Mouse (Mus musculus) MEL-GATA-1-ER (cell line): ENCODE data around the gene Sh3bp5.
A peak's percentile ranks its signal among the peaks of the same experiment; 100 is the strongest.

Experiments used
- DNase-seq: peaks from one replicate; pipeline ENCODE4 v3.0.0-alpha.2; 2012; ENCODE audit warnings: low read depth; ENCODE audit errors: extremely low read depth

Gene Sh3bp5

DNA sequence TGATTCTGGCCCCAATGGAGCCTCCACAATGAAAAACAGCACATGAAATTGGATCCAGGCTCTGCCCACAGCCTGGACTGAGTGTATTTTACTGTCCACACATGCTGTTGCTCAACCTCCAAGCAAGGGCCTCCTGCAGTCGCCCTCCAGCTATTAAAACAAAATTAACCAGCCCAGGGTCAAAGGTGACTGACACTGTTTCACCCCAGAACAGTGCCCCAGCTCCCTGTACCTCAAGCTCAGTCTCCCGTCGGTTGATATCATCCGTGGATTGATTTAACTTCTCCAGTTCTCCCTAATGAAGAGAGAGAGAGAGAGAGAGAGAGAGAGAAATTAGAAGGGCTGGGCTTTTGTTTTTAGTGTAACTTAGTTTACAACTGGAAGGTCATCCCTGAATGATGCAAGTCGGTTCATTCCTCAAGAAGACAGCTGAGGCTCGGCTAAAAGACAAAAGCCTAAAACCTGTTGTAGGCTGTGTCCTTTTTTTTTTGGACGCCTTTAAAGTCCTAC, 2.0 kb downstream of the Sh3bp5 start:
- DNase-seq, result no peak

DNA sequence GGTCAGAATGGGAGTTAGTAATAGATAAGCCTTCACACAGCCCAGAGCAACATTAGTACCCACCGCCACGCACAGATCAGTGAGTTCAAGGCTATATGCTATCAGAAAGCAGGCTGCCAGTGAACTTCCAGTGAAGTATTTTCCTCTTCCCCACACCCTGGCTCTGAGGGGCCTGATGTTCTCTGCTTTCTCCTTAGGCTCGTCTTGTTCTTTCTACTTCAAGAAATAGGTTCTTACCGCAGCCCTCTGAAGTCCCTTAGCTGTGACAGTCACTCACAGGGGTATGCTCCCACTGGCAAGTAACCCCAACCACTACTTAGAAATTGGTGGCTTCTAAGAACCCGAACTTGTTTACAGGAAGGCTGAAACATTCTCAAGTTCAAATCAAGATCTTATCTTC, 2.8 kb downstream of the Sh3bp5 start:
- DNase-seq, result no peak

DNA sequence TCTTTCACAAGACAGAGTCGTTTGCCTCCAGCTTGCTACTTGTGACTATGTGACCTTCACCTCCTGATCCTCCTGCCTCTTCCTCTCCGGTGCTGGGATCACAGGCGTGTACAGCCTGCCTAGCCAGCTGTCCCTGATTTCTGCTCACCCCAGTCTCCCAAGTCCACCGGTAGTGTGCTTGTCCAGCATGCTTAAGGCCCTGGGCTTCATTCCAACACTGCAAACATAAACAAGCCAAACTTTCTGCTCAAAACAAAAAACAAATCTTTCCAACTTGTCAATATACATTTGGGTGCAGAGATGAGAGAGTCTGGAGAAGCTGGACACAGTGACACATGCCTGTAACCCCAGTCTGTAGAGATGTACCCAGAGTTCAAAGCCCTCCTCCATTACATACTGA, 3.5 kb downstream of the Sh3bp5 start:
- DNase-seq, result no peak

DNA sequence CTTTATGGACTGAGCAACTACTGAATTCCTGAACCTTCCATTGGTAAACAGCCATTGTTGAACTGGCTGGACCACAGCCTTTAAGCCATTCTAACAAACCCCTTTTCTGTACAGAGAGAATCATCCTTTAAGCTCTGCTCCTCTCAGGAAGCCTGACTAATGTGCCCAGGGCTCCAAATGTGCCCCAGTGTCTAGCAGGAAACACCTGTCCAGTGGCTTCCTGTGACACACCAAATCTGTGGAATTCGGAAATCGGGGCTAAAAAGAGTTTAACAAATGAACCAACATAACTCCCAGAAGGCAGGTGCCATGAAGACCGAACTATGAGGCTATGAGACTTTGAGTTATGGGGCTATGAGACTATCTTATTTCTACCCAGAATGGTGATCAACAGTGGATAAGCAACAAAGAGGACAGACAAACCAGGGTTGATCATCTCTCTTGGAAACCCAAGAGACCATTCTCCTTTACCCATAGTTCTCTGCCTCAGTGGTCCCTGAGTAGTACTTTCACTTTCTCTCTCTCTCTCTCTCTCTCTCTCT, 4.0 kb downstream of the Sh3bp5 start:
- no peak for DNase-seq

DNA sequence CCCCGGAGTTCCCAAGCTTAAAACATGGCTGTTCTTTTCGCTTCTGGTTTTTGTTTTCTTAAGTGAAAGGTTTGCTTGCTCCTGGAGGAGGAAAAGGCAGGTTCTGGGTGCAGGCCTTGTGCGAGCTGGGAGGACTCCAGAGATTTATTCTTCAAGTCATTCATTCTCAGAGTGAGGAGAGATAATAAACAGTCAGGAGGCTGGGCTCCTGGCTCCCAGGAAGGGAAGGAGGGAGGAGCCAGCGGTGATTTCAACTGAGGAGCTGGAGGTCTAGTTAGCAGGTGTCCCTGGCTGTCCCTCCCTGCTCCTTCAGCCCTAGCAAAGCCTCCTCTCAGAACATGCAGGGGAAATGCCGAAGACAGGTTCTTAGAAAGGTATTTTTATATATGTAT, 6.9 kb downstream of the Sh3bp5 start:
- no peak for DNase-seq

DNA sequence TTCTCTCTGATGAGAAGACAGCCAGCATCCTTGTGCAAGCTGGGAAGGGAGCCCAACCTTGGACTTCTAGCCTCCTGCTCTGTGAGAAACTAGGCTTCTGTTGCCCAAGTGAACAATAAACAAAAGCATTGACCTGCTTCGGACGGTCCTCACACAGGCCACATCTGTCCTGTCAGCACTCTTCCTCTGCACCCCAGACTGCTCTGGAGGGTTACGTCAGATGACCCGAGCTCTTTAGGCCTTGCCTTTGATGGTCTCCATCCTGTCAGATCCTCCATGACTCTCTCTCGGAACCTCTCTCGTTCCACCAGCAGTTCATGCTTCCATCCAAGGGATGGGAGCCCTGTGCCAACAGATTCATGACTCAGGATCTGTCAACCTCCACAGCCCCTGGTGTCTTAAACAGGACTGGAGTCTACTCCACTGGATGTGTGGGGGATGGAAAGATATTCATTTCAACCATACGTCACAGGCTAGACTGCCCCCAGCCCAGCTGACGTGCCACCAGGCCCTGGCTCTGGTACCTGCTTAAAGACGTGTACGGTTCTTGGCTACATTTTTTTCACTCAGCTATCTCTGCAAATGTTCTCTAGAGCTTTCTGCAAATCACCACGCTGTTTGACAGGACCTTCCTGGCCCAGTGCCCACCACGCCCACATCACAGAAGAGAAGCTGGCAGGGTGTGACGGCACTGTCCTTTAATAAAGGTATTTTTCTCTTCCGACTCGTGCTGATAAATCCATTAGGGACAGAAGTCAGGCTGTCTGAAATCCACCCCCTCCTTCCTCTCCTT, 7.5 kb downstream of the Sh3bp5 start:
- no peak for DNase-seq

DNA sequence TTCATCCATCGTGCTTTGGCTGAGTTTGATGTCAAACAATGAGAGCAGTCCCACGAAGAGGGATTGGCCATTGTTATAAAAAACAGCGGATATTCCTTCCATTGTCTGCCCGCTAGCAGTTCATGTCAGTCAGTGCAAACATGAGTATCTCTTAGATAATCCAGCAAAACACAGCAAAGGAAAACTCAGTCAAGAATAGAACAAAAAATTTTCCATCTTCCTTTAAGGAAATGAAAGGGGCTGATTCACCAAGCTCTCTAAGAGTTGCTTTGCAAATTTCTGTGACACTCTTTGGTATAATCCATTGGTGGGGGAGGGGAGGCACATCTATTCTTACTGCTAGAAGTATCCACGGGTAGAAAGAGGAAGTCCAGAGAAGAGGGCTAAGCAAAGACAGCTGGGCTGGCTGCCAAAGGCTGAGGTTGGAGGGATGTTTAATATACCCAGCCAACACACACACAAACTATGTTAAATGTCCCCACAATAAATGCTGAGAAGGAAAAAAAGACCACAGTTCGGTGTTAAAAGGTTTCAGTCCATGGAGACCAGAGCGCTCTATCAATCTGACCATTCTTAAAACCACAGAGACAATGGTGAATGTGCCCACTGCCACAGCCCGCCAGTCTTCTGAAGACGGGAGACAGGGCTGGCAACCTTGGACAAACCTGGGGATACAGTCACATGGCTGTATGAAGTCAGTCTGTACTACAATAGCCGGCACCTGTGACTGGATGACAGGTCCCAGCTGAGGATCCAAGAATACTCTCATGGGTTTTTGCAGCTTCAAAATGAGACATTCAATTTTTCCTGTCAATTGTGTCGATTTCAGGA, 12.7 kb downstream of the Sh3bp5 start:
- DNase-seq, result peak; percentile 60

DNA sequence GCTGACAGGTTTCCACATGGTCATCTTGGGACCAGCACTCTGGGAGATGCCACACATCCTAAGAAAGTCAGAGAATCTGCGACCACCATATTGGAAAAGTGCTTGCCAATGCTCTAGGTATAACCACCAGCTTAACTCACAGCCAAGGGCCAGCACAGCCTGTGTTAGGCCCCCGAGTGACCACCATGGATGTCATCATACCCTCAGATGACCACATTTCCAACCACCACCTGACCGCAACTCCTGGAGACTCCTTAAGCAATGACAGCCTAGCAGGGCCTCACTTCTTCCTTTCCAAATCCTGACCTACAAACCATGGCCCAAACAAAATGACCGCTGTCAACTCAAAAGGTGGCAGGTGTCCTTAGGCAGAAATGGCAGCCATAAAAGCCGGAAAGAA, 13.5 kb downstream of the Sh3bp5 start:
- no peak for DNase-seq

DNA sequence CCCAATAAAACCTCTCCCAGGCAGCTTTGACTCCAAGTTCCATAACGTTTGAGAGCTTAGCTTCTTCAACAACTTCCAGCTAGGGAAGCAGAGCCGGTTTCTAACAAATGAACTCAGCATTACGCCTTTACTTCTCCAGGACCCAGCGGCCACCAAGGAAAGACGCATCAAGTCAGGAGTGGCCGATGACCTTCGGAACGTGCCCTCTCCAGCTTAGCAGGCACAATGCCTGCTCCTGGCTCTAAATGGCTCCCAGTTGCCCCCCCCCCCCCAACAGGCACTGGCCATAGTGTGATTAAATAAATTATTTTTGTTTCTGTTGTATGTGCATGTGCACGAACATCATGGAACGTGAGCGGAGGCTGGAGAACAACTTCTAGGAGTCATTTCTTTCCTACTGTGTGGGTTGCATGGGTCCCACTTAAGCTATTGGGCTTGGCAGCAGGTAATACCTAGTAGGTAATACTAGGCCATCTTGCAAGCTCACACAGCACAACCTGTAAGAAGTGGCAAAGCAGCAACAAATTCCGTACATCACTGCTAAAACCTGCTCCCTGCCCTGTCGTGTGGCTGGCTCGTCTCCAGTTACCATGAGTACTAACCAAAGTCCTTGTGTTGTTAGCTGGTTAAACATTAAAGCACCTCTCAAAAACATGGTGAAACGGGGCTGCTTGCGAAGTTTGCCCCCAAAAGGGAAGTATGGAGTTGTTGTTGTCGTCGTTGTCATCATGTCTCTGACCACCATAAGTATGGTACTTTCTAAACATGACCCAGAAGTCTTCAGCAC, 14.2 kb downstream of the Sh3bp5 start:
- no peak for DNase-seq

DNA sequence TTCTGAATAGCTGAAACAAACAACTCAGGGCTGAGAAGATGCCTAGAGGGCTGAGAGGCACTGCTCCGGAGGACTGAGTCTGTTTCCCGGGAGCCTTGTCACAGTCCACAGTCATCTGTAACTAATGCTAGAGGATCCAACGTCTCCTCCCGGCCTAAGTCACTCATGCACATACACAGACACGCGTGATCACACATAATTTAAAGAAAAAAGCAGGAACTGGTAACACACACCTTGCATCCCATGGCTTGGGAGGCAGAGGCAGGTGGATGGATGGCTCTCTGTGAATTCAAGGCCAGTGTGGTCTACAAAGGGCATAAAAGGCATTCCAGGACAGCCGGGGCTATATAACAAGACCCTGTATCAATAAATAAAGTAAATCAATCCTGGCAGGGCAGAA, 14.9 kb downstream of the Sh3bp5 start:
- DNase-seq, result no peak

DNA sequence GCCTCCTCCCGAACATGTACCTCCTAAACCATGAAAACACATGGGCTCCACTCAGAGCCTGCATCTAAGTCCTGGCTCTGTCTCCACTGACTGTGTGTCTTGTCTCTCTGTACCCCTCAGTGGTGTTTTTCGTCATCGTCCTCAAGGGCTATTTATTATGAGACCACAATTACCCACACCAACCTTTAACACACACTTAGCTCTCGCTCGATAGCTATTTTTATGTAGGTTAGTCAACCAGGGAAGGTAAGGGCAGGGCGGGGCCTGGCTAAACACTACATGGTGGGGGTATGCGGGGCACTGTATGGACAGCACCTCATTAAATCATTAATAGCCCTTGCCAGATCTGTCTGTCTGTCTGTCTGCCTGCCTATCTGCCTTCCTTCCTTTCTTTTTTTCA, 15.3 kb downstream of the Sh3bp5 start:
- no peak for DNase-seq

DNA sequence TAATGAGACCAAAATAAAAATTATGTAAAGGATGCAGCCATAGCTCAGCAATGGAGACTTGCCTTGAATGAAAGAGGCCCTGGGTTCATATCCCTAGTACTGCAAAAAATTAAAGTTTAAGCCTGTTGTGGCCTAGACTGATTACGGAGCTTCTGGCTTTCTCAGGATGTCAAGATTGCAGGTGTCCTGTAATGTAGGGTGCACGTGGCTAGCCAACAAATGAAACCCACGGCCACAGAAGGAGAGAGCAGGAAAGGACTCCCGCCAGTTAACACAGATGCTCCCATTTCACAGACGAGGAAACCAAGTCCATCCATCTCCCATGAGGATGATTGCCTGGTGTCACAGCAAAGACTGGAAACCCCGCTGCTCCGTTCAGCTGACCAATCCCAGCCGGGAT, 15.7 kb downstream of the Sh3bp5 start:
- no peak for DNase-seq

DNA sequence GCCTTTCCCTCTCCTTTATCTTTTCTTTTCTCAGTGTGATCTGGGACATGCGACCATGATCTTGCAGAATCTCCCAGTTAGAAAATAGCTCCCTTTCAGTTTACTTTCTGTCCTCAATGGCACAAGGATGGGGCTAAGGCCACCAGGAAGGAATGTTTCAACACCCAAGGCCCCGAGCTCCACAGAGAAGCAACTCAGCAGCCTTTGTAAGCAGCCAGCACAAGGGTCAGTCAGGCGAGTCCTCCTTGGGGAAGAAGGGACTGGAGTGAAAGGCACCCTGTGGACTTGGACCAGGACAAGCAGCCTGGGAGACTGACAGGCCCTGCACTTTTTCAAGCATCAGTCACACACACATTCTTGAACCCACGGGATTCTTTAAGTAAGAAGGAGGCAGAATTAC, 16.6 kb downstream of the Sh3bp5 start:
- no peak for DNase-seq

DNA sequence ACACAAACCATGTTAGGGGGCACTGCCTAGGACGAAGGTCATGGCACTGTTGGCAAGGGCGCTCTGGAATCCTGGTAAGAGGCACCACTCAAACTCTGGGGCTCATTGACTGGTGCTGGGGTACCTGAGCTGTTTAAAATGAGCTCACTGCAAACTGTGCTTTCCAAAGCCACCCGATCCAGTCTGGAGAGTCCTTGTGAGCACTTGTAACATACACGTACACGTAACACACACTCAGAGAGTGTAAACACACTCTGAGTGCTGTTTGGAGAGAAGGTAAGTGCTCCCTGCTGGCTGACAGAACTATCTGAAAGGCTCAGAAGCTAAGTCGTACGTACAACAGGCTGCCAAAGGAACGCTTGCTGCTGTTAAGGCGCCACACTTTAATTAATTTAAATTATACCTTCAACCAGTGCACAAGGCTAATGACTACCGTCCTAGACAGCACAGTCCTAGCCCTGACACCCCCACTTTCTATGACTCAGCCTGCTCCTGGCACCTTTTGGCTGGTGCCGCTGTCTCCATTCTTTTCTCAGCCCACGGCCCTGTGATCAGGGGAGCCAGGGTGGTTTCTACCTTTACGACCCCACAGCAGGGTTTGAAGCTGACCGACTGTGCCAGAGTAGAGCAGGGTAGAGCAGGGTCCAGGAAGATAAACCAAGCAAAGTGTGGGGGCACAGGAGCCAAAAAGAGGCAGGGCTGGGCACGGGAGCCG, 18.9 kb downstream of the Sh3bp5 start:
- DNase-seq, result no peak

DNA sequence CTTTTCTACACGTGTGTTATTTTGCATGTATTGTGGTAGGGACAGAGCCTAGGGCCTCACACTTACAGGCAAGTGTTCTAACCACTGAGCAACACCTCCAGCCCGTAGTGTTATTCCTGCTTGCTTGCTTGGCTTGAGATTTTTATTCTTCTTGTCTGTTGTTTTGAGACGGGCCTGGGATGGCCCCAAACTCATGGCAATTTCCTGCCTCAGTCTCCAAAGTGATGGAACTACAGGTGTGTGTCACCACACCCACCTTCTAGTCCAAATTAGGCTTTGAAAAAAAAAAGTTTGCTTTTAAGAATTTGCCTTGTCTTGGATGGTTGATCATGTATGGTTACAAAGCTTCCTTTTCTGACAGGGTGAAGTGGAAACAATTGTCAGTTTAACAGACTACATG, 19.5 kb downstream of the Sh3bp5 start:
- DNase-seq, result no peak

DNA sequence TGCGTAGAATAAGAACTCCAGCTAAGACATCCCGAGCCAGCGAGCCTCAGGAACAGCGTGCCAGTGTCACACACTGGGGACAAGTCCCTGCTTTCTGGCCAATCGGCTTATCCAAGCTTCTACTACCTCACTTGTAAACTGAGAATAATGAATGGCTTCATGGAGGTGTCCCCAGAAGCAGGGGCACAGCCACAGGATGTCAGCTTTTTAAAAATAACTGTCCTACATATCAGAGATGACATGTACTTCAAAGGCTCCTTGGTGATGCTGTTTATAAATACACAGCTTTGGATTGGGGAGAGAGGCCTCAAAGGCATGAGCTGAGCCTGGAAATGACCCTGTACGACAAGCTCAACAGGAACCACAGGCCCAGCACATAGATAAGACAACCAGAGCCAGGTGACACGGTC, 20.9 kb downstream of the Sh3bp5 start:
- DNase-seq, result no peak

DNA sequence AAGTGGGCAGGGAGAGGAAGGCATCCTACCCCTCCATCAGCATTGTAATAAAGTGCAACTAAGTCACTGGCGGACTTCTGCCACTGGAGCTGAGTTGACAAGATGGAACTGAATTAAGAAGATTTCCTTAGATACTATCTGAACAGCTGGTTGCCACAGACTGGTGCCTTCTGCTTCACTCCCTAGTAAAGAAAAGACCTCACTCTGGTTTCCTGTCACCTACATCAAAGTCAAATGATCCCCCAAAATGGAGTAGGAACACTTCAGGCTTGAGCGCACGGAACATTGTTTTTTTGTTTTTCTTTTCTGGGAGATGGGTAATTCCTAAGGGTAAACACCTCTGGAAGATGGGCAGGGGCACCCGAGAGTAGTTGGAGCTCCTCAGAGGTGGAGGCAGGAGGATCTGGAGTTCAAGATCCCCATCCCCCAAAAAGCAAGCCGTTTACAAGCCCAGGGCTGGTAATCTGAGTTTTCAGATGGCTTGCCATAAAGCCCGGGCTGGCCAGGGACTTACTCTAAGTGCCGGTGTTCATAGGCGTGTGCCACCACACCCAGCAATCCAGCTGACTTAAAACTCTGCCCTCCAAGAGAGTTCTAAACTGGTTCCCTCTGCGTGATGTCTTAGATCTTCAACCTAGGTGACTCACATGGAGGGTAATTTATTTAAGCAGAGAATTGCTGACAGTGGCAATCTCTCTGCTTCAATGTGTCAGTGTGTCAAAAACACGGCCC, 21.5 kb downstream of the Sh3bp5 start:
- DNase-seq, result no peak

DNA sequence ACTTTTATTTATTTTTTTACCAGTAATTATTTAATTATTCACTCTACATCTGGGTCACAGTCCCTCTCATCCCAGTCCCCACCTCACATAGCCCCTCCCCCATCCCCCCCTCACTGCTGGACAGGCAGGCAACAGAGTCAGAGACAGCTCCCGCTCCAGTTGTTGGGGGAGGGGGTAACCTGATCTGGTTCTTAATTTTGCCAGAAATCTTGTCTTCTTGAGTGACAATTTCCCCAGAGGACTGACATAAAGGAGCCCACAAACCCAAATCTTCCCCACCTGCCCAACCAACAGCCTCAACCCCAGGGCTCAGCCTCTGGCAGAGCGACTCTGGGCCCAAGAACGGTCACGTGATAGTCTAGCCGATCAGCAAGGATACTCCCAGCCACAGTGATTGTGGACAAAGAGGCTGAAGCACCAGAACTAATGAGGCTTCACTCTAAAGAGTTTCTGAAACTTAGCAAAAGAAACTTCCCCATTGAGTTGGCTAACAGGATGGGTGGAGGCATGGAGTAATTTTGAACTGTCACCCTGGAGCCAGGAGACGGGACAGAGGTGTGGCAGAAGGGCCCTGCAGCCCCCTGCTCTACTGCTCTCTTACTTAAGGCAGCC, 22.3 kb downstream of the Sh3bp5 start:
- DNase-seq, result no peak

DNA sequence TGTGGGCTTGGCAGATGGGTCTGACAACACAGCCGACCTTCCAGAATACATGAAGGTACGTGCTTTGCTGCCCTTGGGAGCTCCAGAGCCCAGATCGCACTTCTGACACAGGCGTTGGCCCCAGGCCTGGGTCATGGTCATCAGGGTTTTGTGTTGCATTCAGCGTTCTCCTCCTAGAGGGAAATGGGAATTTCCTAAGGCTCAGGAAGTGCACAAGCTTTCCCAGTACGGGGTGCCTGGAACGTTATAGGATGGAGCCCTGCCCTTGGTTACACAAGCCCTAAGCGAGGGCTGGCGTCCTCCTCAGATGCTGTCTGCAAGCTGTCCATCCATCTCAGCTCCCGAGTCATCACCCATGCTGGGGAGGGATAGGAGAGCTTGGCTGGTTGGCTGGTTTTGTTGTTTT, 23.2 kb downstream of the Sh3bp5 start:
- DNase-seq, result no peak

DNA sequence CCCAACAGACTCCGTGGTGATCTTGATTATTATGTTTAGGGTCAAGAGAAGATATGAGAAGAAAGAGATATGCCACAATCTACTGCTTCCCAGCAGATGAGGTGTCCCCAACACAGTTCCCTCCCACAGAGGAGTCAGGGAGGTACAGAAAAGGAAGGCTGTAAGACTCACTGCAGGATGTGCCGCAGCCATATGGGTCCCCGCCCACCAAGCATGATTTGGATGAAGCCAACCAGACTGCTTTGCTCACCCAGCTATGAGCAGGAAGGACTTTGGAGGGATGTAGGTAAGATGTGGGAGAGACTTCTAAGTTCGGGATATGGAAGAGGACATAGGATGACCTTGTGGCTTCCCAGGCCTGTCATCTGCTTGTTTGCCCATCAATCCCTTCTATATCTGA, 25.1 kb downstream of the Sh3bp5 start:
- DNase-seq, result no peak
